Mouse (Mus musculus) heart, postnatal 0 days (tissue): Measurements from ENCODE around the gene Dlx4.

ENCODE experiments used
- CTCF ChIP-seq: IDR thresholded peaks from 2 replicates; pipeline ENCODE4 v1.5.1; 2016; ENCODE audit warnings: antibody characterized with exemption, control low read depth, low read depth
- EP300 ChIP-seq: IDR thresholded peaks from 2 replicates; pipeline ENCODE4 v1.6.1; 2016; ENCODE audit warnings: antibody characterized with exemption, low read depth

DNA sequence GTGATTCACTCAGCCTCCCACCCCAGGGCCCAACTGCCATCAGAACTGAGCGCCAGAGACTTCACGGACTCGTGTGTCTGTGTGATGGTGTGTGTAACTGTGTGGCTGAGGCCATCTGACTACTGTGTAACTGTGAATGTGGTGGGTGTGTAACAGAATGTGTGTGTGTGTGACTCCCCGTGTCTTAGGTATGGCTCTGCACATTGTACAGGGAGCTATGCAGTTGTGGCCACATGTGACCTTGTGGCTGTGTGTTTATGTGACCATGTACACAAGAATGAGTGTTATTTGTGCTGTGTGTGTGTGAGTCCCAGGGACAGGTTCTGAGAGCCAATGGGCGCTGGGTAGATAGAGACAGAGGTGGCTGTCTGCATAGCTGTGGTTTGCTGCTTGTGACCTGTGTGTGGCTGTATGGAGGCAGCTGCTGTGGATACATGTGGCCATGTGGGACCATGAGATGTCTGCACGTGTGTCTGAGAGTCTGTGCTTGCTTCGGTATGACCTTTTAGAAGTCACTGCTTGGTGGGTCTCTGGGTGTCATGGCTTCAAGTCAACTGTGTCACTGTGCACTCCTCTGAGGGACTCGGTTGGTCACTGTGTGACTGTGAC is 13.8 kb upstream of the Dlx4 start:
- TF ChIP-seq CTCF: no peak
- TF ChIP-seq EP300: no peak
